8 mouse cellular contexts compared by ENCODE assay signal in the genomic region with DNA sequence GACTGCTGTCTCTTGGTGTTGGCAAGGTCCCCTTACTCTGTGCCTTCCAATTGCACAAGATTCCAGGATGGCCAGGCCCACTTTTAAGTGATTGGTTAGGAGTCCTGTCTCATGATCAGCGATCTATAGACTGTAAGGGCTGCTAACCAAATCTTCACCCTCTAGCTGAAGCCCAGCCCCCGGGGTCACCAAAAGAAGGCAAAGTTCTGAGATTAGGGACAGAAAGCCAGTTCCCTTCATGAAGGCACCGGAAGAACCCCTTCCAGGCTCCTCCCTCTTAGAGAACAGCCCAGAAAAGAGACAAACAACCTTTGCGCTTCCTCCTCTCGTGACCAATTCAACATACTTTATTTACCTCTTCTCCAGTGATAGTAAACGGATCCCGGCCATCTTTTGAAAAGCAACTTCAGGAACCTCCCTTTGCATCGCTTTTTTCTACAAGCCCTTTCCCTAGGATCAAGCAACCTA. TPM values are rescaled to one million over a fixed set of nuclear protein-coding genes. Genes with fewer than 3 reads are reported as not detected.
DNase-seq lines count a peak whose midpoint lies in the region; ATAC-seq and TF ChIP-seq lines count a peak whose summit lies in the region.

No protein-coding gene starts in this region.

- WGBS in cerebellum, adult 2 months: under 1% methylated on average over 8 of the region's 8 CpGs
- under 1% methylated on average over 8 of the region's 8 CpGs for WGBS in bone marrow, adult 2 months
- 4% methylated on average over 8 of the region's 8 CpGs for WGBS in lung, embryonic 15.5 days
- 3% methylated on average over 8 of the region's 8 CpGs for WGBS in neural tube, embryonic 15.5 days

- H3K4me1 ChIP-seq in cerebellum, adult 2 months (ENCODE audit: control insufficient read depth, insufficient read depth, low read length): peaks cover 15% of the 10 kb centered on the region; the same call in 1 of the 2 replicates
- peaks cover 4% of the 10 kb centered on the region; the same call in 1 of the 2 replicates for H3K4me1 ChIP-seq in bone marrow, adult 2 months (ENCODE audit: control insufficient read depth, insufficient read depth, low read length)
- peaks cover 37% of the 10 kb centered on the region for H3K4me1 ChIP-seq in lung, embryonic 15.5 days
- H3K4me1 ChIP-seq in neural tube, embryonic 15.5 days: peaks cover 53% of the 10 kb centered on the region

- peak overlapping the region; percentile 87 for H3K4me3 ChIP-seq in cerebellum, adult 2 months (replicated peaks; ENCODE audit: insufficient read depth, low read depth, low read length)
- peak overlapping the region; percentile 99 for H3K4me3 ChIP-seq in bone marrow, adult 2 months (replicated peaks; ENCODE audit: control insufficient read depth, low read depth, low read length)
- H3K4me3 ChIP-seq in lung, embryonic 15.5 days: peak overlapping the region; percentile 93
- H3K4me3 ChIP-seq in neural tube, embryonic 15.5 days (replicated peaks): peak overlapping the region; percentile 100

- H3K9me3 ChIP-seq in lung, embryonic 15.5 days: no peaks in the 10 kb centered on the region
- no peaks in the 10 kb centered on the region for H3K9me3 ChIP-seq in neural tube, embryonic 15.5 days (replicated peaks)

- no peaks in the 10 kb centered on the region for H3K27me3 ChIP-seq in cerebellum, adult 2 months (ENCODE audit: control insufficient read depth, insufficient read depth, low read length)
- H3K27me3 ChIP-seq in lung, embryonic 15.5 days: no peaks in the 10 kb centered on the region
- H3K27me3 ChIP-seq in neural tube, embryonic 15.5 days (replicated peaks): no peaks in the 10 kb centered on the region

- DNase-seq in cerebellum, adult 2 months: peak in 1 of 2 experiments; percentile 27
- DNase-seq in cerebellum, adult 8-10 months: no peak
- peak; percentile 96 for DNase-seq in heart, adult 11 months
- DNase-seq in kidney, adult 18-20 months: peak; percentile 58
- DNase-seq in frontal cortex, adult 2 months (ENCODE audit: extremely low spot score in 1 of 2, low spot score in 1 of 2): no peak

- TF ChIP-seq CTCF in cerebellum, adult 2 months (IDR thresholded peaks at IDR 0.05; ENCODE audit: borderline replicate concordance, insufficient read depth, low read depth, low read length): no peak
- no peak for TF ChIP-seq CTCF in bone marrow, adult 2 months (IDR thresholded peaks at IDR 0.05; ENCODE audit: control insufficient read depth, insufficient read depth, low read length)

- peaks cover 3% of the 10 kb centered on the region; the same call in 1 of the 2 replicates for H3K36me3 ChIP-seq in lung, embryonic 15.5 days
- no peaks in the 10 kb centered on the region for H3K36me3 ChIP-seq in neural tube, embryonic 15.5 days

- no peak for TF ChIP-seq POLR2A in cerebellum, adult 2 months (IDR thresholded peaks at IDR 0.05; ENCODE audit: borderline replicate concordance, insufficient read depth, low read length)
- TF ChIP-seq POLR2A in bone marrow, adult 2 months (IDR thresholded peaks at IDR 0.05; ENCODE audit: borderline replicate concordance, control insufficient read depth, low read depth, low read length): no peak

- ATAC-seq in lung, embryonic 15.5 days (ENCODE audit: borderline replicate concordance, extremely low read depth, low FRiP score, low TSS enrichment): peak; percentile 2; the same call in 1 of the 2 replicates
- no peak for ATAC-seq in neural tube, embryonic 15.5 days (ENCODE audit: low FRiP score)

- peak overlapping the region; percentile 84 for H3K9ac ChIP-seq in lung, embryonic 15.5 days
- peak overlapping the region; percentile 91 for H3K9ac ChIP-seq in neural tube, embryonic 15.5 days (replicated peaks)

- peak overlapping the region; percentile 85 for H3K4me2 ChIP-seq in lung, embryonic 15.5 days
- peak overlapping the region; percentile 74 for H3K4me2 ChIP-seq in neural tube, embryonic 15.5 days

- no peak overlapping the region for H3K27ac ChIP-seq in cerebellum, adult 2 months (ENCODE audit: insufficient read depth, low read length)
- H3K27ac ChIP-seq in bone marrow, adult 2 months (ENCODE audit: control insufficient read depth, insufficient read depth, low read depth, low read length, poor library complexity): peak overlapping the region; percentile 92
- H3K27ac ChIP-seq in lung, embryonic 15.5 days: peak overlapping the region; percentile 79
- H3K27ac ChIP-seq in neural tube, embryonic 15.5 days (replicated peaks): peak overlapping the region; percentile 85

RNA-seq across cellular contexts. Expression of gene Eif4ebp2, which starts 1.0 kb away (rescaled TPM):
- 30.4 and 32.0 TPM in 2 replicates for polyA plus RNA-seq in cerebellum, adult 2 months (2012; rRNA removed)
- polyA plus RNA-seq in bone marrow, adult 2 months (2011; ENCODE audit: insufficient read depth, insufficient read length, low replicate concordance, missing spikeins): 25.6 and 39.8 TPM in 2 replicates
- polyA plus RNA-seq in lung, embryonic 15.5 days (2015; fragmentation: Nextera tagmentation; extraction: Ambion mirVana): 69.3 and 71.4 TPM in 2 replicates
- 44.1 and 57.0 TPM in 2 replicates for polyA plus RNA-seq in neural tube, embryonic 15.5 days (2015; fragmentation: Nextera tagmentation; extraction: Ambion mirVana)
- 27.3 and 28.9 TPM in 2 replicates for polyA plus RNA-seq in frontal cortex, adult 2 months (2012; rRNA removed)

RNA-seq across cellular contexts. Expression of gene Lrrc20, which starts 24.1 kb away (rescaled TPM):
- polyA plus RNA-seq in cerebellum, adult 2 months (2012; rRNA removed): 20.8 and 20.9 TPM in 2 replicates
- 4.5 and 7.2 TPM in 2 replicates for polyA plus RNA-seq in bone marrow, adult 2 months (2011; ENCODE audit: insufficient read depth, insufficient read length, low replicate concordance, missing spikeins)
- polyA plus RNA-seq in lung, embryonic 15.5 days (2015; fragmentation: Nextera tagmentation; extraction: Ambion mirVana): 7.9 and 8.2 TPM in 2 replicates
- polyA plus RNA-seq in neural tube, embryonic 15.5 days (2015; fragmentation: Nextera tagmentation; extraction: Ambion mirVana): 12.1 and 14.5 TPM in 2 replicates
- 20.3 and 22.3 TPM in 2 replicates for polyA plus RNA-seq in frontal cortex, adult 2 months (2012; rRNA removed)

RNA-seq across cellular contexts. Expression of gene Nodal, which starts 33.7 kb away (rescaled TPM):
- 0.68 and 0.97 TPM in 2 replicates for polyA plus RNA-seq in cerebellum, adult 2 months (2012; rRNA removed)
- 4.3 TPM in 1 of 2 replicates, not detected in the other for polyA plus RNA-seq in bone marrow, adult 2 months (2011; ENCODE audit: insufficient read depth, insufficient read length, low replicate concordance, missing spikeins)
- 0.09 TPM in 1 of 2 replicates, not detected in the other for polyA plus RNA-seq in lung, embryonic 15.5 days (2015; fragmentation: Nextera tagmentation; extraction: Ambion mirVana)
- 0.14 and 0.23 TPM in 2 replicates for polyA plus RNA-seq in neural tube, embryonic 15.5 days (2015; fragmentation: Nextera tagmentation; extraction: Ambion mirVana)
- 0.38 and 0.70 TPM in 2 replicates for polyA plus RNA-seq in frontal cortex, adult 2 months (2012; rRNA removed)

Comparison
In these comparisons a context has a peak if more than half of its experiments do, and no peak if none do; other contexts are left out.
1. DNase-seq: peak in heart, adult 11 months (single experiment) and kidney, adult 18-20 months (single experiment); none in cerebellum, adult 8-10 months (single experiment) and frontal cortex, adult 2 months (0 of 2).
2. Peak in every context shown above with its lines, with median percentiles within 50 percentile points of each other: H3K4me3 ChIP-seq.